Mouse (Mus musculus) liver, adult 2 months (tissue): ENCODE measurements around the gene Pak6. TPM values are rescaled to one million over a fixed set of nuclear protein-coding genes. Genes with fewer than 3 reads are reported as not detected.

Source experiments
- DNase-seq: peaks from one replicate; pipeline ENCODE4 v3.0.0-alpha.2; 2011; ENCODE audit warnings: low read depth, low spot score; ENCODE audit errors: extremely low read depth
- H3K27ac ChIP-seq: fragments of 200-500 bp; replicated peaks from 2 replicates; pipeline ENCODE4 v1.5.1; 2012; ENCODE audit warnings: low read depth, mild to moderate bottlenecking, control low read depth, inconsistent platforms, low read length; ENCODE audit not compliant: insufficient read depth
- H3K27me3 ChIP-seq: fragments of 200-500 bp; 2 replicates; pipeline ENCODE4 v1.6.1; 2012; ENCODE audit warnings: mild to moderate bottlenecking, moderate library complexity, low read length, inconsistent platforms; ENCODE audit not compliant: control insufficient read depth, insufficient read depth
- H3K36me3 ChIP-seq: fragments of 200-500 bp; 2 replicates; pipeline ENCODE4 v1.6.1; 2012; ENCODE audit warnings: low read length, inconsistent platforms; ENCODE audit not compliant: control insufficient read depth, insufficient read depth
- H3K4me1 ChIP-seq: fragments of 200-500 bp; 2 replicates; pipeline ENCODE4 v1.6.1; 2011; ENCODE audit warnings: low read length; ENCODE audit not compliant: control insufficient read depth, insufficient read depth
- H3K4me3 ChIP-seq: fragments of 200-500 bp; 2 replicates; pipeline ENCODE4 v1.5.1; 2011; ENCODE audit warnings: low read depth, mild to moderate bottlenecking, control low read depth, low read length, moderate library complexity; ENCODE audit not compliant: insufficient read depth
- H3K79me2 ChIP-seq: fragments of 200-500 bp; 2 replicates; pipeline ENCODE4 v1.6.1; 2012; ENCODE audit warnings: inconsistent platforms, mild to moderate bottlenecking, low read length, moderate library complexity; ENCODE audit not compliant: control insufficient read depth, insufficient read depth
- H3K9ac ChIP-seq: fragments of 200-500 bp; 2 replicates; pipeline ENCODE4 v1.6.1; 2012; ENCODE audit warnings: low read depth, mild to moderate bottlenecking, control low read depth, inconsistent platforms, low read length
- CTCF ChIP-seq: fragments of 200-500 bp; IDR thresholded peaks from 2 replicates; pipeline ENCODE4 v1.5.1; 2011; ENCODE audit warnings: low read depth, low read length, control low read depth
- POLR2A ChIP-seq: fragments of 200-500 bp; IDR thresholded peaks from 2 replicates; pipeline ENCODE4 v1.6.1; 2011; ENCODE audit warnings: low read length, control low read depth; ENCODE audit not compliant: insufficient read depth; ENCODE audit errors: extremely low read depth
- WGBS: fragments of 180-500 bp; shearing (Covaris S2); methylation state at CpG from one replicate; pipeline ENCODE4 v1.1.7; 2018; 5-methylcytosine and 5-hydroxymethylcytosine counted together
- polyA plus RNA-seq: library from polyadenylated mRNA; depleted of rRNA; stranded (reverse); fragments of >200 nt; gene quantifications from 2 replicates; pipeline ENCODE4 v1.2.3, GENCODE M21; 2012
- total RNA-seq: library from RNA; depleted of rRNA; stranded (reverse); fragments of >200 nt; gene quantifications from 2 replicates; pipeline ENCODE4 v1.2.3, GENCODE M21; 2014

Pak6 gene
- total and polyA plus RNA-seq, 2 experiments = 0.23 TPM; not detected in 1

- H3K4me1 ChIP-seq = no peaks in the 10 kb centered on the region
- H3K9ac ChIP-seq = no peak overlapping the region
- no peaks in the 10 kb centered on the region for H3K36me3 ChIP-seq
- WGBS = 91% methylated on average over 2 of the region's 2 CpGs
- DNase-seq = no peak
- no peaks in the 10 kb centered on the region for H3K79me2 ChIP-seq
- no peaks in the 10 kb centered on the region for H3K27me3 ChIP-seq
- no peak overlapping the region for H3K27ac ChIP-seq
- TF ChIP-seq POLR2A (no peak), CTCF (no peak)
- no peak overlapping the region for H3K4me3 ChIP-seq
Measured at GRCm38 (mm10) chr2:118726873-118727272, 63.8 kb downstream of the Pak6 start.

GRCm38 (mm10) chr2:118727911-118728310 lies 64.8 kb downstream of the Pak6 start:
- Histone ChIP-seq H3K4me1 (no peaks in the 10 kb centered on the region), H3K36me3 (no peaks in the 10 kb centered on the region), H3K9ac (peak overlapping the region; percentile 51), H3K79me2 (no peaks in the 10 kb centered on the region), H3K4me3 (peak overlapping the region; percentile 41), H3K27me3 (no peaks in the 10 kb centered on the region), H3K27ac (no peak overlapping the region)
- DNase-seq = no peak
- 42% methylated on average over 9 of the region's 9 CpGs for WGBS
- no peak for TF ChIP-seq POLR2A
- TF ChIP-seq CTCF = no peak

GRCm38 (mm10) chr2:118728337-118728736 lies 65.2 kb downstream of the Pak6 start, which contains the start of gene Plcb2:
Plcb2 (minus strand) TSS chr2:118728438.
- no peaks in the 10 kb centered on the region for H3K4me1 ChIP-seq
- H3K27ac ChIP-seq = no peak within 1 kb of the TSS; the same call in 1 of the 2 replicates
- TF ChIP-seq POLR2A (no peak), CTCF (no peak)
- WGBS = 43% methylated on average over 7 of the region's 7 CpGs
- H3K79me2 ChIP-seq = no peaks in the 10 kb centered on the region
- no peaks in the 10 kb centered on the region for H3K36me3 ChIP-seq
- no peak for DNase-seq
- peak within 1 kb of the TSS; percentile 41 for H3K4me3 ChIP-seq
- no peaks in the 10 kb centered on the region for H3K27me3 ChIP-seq
- H3K9ac ChIP-seq = peak within 1 kb of the TSS; percentile 51

GRCm38 (mm10) chr2:118729194-118729593 lies 66.1 kb downstream of the Pak6 start:
- TF ChIP-seq CTCF = no peak
- TF ChIP-seq POLR2A = no peak
- Histone ChIP-seq H3K4me1 (no peaks in the 10 kb centered on the region), H3K9ac (no peak overlapping the region), H3K27ac (no peak overlapping the region), H3K27me3 (no peaks in the 10 kb centered on the region), H3K79me2 (no peaks in the 10 kb centered on the region), H3K4me3 (no peak overlapping the region), H3K36me3 (no peaks in the 10 kb centered on the region)
- 57% methylated on average over 4 of the region's 4 CpGs for WGBS
- DNase-seq = no peak

GRCm38 (mm10) chr2:118729816-118730621 lies 66.9 kb downstream of the Pak6 start:
- DNase-seq = no peak
- H3K4me1 ChIP-seq = no peaks in the 10 kb centered on the region
- WGBS = 30% methylated on average over 8 of the region's 8 CpGs
- no peak overlapping the region for H3K27ac ChIP-seq
- no peaks in the 10 kb centered on the region for H3K27me3 ChIP-seq
- H3K4me3 ChIP-seq = no peak overlapping the region
- no peaks in the 10 kb centered on the region for H3K79me2 ChIP-seq
- TF ChIP-seq POLR2A (no peak), CTCF (no peak)
- H3K36me3 ChIP-seq = no peaks in the 10 kb centered on the region
- no peak overlapping the region for H3K9ac ChIP-seq

GRCm38 (mm10) chr2:118730622-118730915 lies 67.5 kb downstream of the Pak6 start:
- H3K27ac ChIP-seq = no peak overlapping the region

More at GRCm38 (mm10) chr2:118730622-118730915, 67.5 kb downstream of the Pak6 start:
- DNase-seq = no peak
- WGBS = 20% methylated on average over 3 of the region's 3 CpGs
- H3K9ac ChIP-seq = no peak overlapping the region
- peak; percentile 84 for TF ChIP-seq CTCF
- no peak for TF ChIP-seq POLR2A
- no peak overlapping the region for H3K4me3 ChIP-seq
- no peaks in the 10 kb centered on the region for H3K4me1 ChIP-seq
- H3K79me2 ChIP-seq = no peaks in the 10 kb centered on the region
- no peaks in the 10 kb centered on the region for H3K27me3 ChIP-seq
- H3K36me3 ChIP-seq = no peaks in the 10 kb centered on the region
